In the genomic region with DNA sequence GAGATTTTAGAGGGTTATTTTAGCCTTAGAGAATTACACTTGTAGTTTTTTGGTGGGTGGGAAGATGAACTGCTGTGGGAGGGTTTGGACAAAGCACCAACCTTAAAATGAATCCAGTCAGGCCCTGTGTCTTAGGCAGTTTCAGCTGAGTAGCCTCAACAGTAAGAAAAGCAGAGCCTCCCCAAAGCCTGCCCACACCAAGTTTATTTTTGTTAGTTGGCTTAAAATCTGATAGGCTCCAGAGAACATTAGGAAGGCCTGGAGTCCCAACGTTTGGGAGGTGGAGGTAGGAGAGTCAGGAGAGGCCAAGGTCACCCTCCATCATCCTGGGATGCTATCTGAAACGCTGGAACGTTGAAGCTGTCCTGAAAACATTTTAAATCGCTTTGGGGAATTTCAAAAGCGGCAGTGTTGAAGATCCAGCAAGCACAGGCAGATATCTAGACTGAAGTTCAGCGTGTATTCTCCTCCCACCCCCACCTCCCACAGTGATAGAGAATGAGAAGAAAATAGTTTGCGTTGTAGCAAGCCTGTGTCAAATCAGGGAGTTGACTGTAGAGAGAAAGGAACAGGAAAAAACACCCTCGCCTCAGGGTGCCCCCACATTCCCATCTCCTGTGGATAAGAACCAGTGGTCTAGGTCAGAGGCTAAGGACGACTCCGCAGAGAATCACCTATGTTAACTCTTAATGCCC, we compare ENCODE assay signal across 8 mouse cellular contexts. TPM values are rescaled to one million over a fixed set of nuclear protein-coding genes. Genes with fewer than 3 reads are reported as not detected.
DNase-seq lines count a peak whose midpoint lies in the region; ATAC-seq and TF ChIP-seq lines count a peak whose summit lies in the region.

No protein-coding gene starts in this region.

- H3K4me1 ChIP-seq in heart, embryonic 13.5 days: peaks cover 48% of the 10 kb centered on the region
- no peaks in the 10 kb centered on the region; the same call in 1 of the 2 replicates for H3K4me1 ChIP-seq in forebrain, embryonic 11.5 days (replicated peaks; ENCODE audit: control insufficient read depth, insufficient read depth, low read length)
- H3K4me1 ChIP-seq in liver, embryonic 14.5 days (replicated peaks; ENCODE audit: control insufficient read depth in 2 of 2, insufficient read depth in 2 of 2, low read length in 1 of 2): peaks cover 0 to 4% of the 10 kb centered on the region in 2 experiments; a peak in 1 of 4 replicates

- ATAC-seq in heart, embryonic 13.5 days (ENCODE audit: extremely low read depth, insufficient number of reproducible peaks, low FRiP score, low TSS enrichment): no peak
- 0 out of 2 replicates have a peak, but pooled peaks have one; percentile 0 for ATAC-seq in forebrain, embryonic 11.5 days (replicated peaks; ENCODE audit: low FRiP score)
- no peak for ATAC-seq in liver, embryonic 14.5 days (ENCODE audit: insufficient read depth)

- intact Hi-C loops in heart, postnatal 36 days (cut with DNase I): loop anchor here (2.0 kb wide), 1 partner anchor 20 kb away; no protein-coding TSS in a partner anchor

- H3K9me3 ChIP-seq in heart, embryonic 13.5 days: no peaks in the 10 kb centered on the region
- H3K9me3 ChIP-seq in forebrain, embryonic 11.5 days (ENCODE audit: control insufficient read depth, low read length): no peaks in the 10 kb centered on the region
- no peaks in the 10 kb centered on the region for H3K9me3 ChIP-seq in liver, embryonic 14.5 days (ENCODE audit: control insufficient read depth, low read length)

- TF ChIP-seq EP300 in liver, embryonic 14.5 days (IDR thresholded peaks at IDR 0.05; ENCODE audit: low read depth): no peak

- peak overlapping the region; percentile 62 for H3K4me3 ChIP-seq in heart, embryonic 13.5 days
- H3K4me3 ChIP-seq in forebrain, embryonic 11.5 days (ENCODE audit: low read depth, low read length): peak overlapping the region; percentile 63
- peak overlapping the region in 1 of 2 experiments; percentile 49; a peak in 2 of 4 replicates for H3K4me3 ChIP-seq in liver, embryonic 14.5 days (ENCODE audit: insufficient read depth in 1 of 2, low read depth in 2 of 2, low read length in 2 of 2)

- peaks cover 5% of the 10 kb centered on the region for H3K27me3 ChIP-seq in heart, embryonic 13.5 days (replicated peaks)
- H3K27me3 ChIP-seq in forebrain, embryonic 11.5 days (ENCODE audit: control insufficient read depth, insufficient read depth, low read length): peaks cover 2% of the 10 kb centered on the region; the same call in 1 of the 2 replicates
- peaks cover 9% of the 10 kb centered on the region for H3K27me3 ChIP-seq in liver, embryonic 14.5 days (ENCODE audit: control insufficient read depth, insufficient read depth, low read length)

- H3K27ac ChIP-seq in heart, embryonic 13.5 days (replicated peaks): peak overlapping the region; percentile 90
- H3K27ac ChIP-seq in forebrain, embryonic 11.5 days (ENCODE audit: low read depth, low read length): no peak overlapping the region
- H3K27ac ChIP-seq in liver, embryonic 14.5 days: no peak overlapping the region

- H3K36me3 ChIP-seq in heart, embryonic 13.5 days: peaks cover 39% of the 10 kb centered on the region
- no peaks in the 10 kb centered on the region for H3K36me3 ChIP-seq in forebrain, embryonic 11.5 days (ENCODE audit: control insufficient read depth, insufficient read depth, low read length)
- H3K36me3 ChIP-seq in liver, embryonic 14.5 days (replicated peaks; ENCODE audit: control insufficient read depth, insufficient read depth, low read depth): no peaks in the 10 kb centered on the region

- WGBS in heart, embryonic 13.5 days: 2% methylated on average over 10 of the region's 10 CpGs
- WGBS in forebrain, embryonic 11.5 days: 5% methylated on average over 10 of the region's 10 CpGs
- WGBS in liver, embryonic 14.5 days (ENCODE audit: insufficient replicate concordance): 20% methylated on average over 10 of the region's 10 CpGs

- peak overlapping the region; percentile 91 for H3K9ac ChIP-seq in heart, embryonic 13.5 days
- H3K9ac ChIP-seq in forebrain, embryonic 11.5 days (ENCODE audit: low read length): peak overlapping the region; percentile 80
- no peak overlapping the region for H3K9ac ChIP-seq in liver, embryonic 14.5 days (replicated peaks)

- no peak for TF ChIP-seq CTCF in liver, embryonic 14.5 days (IDR thresholded peaks at IDR 0.05; ENCODE audit: low read depth)

- peak overlapping the region; percentile 73 for H3K4me2 ChIP-seq in heart, embryonic 13.5 days
- peak overlapping the region; percentile 88 for H3K4me2 ChIP-seq in forebrain, embryonic 11.5 days (ENCODE audit: low read depth, low read length, severe bottlenecking)
- peak overlapping the region; percentile 58 for H3K4me2 ChIP-seq in liver, embryonic 14.5 days (ENCODE audit: low read depth)

- no peak for DNase-seq in heart, postnatal 36 days
- peak; percentile 22 for DNase-seq in ES-CJ7 (ENCODE audit: low read depth, low spot score)
- no peak for DNase-seq in forebrain, embryonic 11.5 days (ENCODE audit: low spot score)
- no peak for DNase-seq in liver, embryonic 14.5 days (ENCODE audit: low read depth in 3 of 3, low spot score in 3 of 3)
- DNase-seq in cerebellum, postnatal 10 days: no peak
- no peak for DNase-seq in ovary, postnatal 36 days (ENCODE audit: low spot score)
- DNase-seq in urinary bladder, postnatal 25 days (ENCODE audit: low spot score): no peak

RNA-seq across cellular contexts. Expression of a gene that starts 1.3 kb away (rescaled TPM):
- polyA plus RNA-seq in heart, embryonic 13.5 days (2015; fragmentation: Nextera tagmentation; extraction: Ambion mirVana): 990 and 1,118 TPM in 2 replicates
- 1,000 to 10,000 TPM; 2,735 to 2,880 TPM for total RNA-seq in heart, postnatal 36 days (2021)
- 420 and 433 TPM in 2 replicates for polyA plus RNA-seq in forebrain, embryonic 11.5 days (2014; fragmentation: Nextera tagmentation; extraction: Ambion mirVana)
- 13.7 and 16.0 TPM in 2 replicates for polyA plus RNA-seq in liver, embryonic 14.5 days (2012; rRNA removed)
- 20.8 and 22.3 TPM in 2 replicates for polyA plus RNA-seq in liver, embryonic 14.5 days (2014; fragmentation: Nextera tagmentation; extraction: Ambion mirVana)

RNA-seq across cellular contexts. Expression of a gene that starts 33.6 kb away (rescaled TPM):
- polyA plus RNA-seq in heart, embryonic 13.5 days (2015; fragmentation: Nextera tagmentation; extraction: Ambion mirVana): 0.23 and 2.5 TPM in 2 replicates
- under 1 TPM in 1 of 2 experiments, not detected in 1; 0.50 TPM for total RNA-seq in heart, postnatal 36 days (2021)
- polyA plus RNA-seq in forebrain, embryonic 11.5 days (2014; fragmentation: Nextera tagmentation; extraction: Ambion mirVana): not detected in 2 replicates
- 20.9 and 22.4 TPM in 2 replicates for polyA plus RNA-seq in liver, embryonic 14.5 days (2012; rRNA removed)
- 38.8 and 43.6 TPM in 2 replicates for polyA plus RNA-seq in liver, embryonic 14.5 days (2014; fragmentation: Nextera tagmentation; extraction: Ambion mirVana)

Comparison
In these comparisons a context has a peak if more than half of its experiments do, and no peak if none do; other contexts are left out.
1. RNA of a gene that starts 1.3 kb away (polyA plus RNA-seq): 990 to 1,118 TPM in heart, embryonic 13.5 days and 420 to 433 TPM in forebrain, embryonic 11.5 days; 13.7 to 22.3 TPM in liver, embryonic 14.5 days; every median in the first group is over 10 times any median in the second.
2. Peak in every context shown above with its lines, with median percentiles within 50 percentile points of each other: H3K4me2 ChIP-seq.